Mouse (Mus musculus) cerebellum, adult 2 months (tissue): ENCODE measurements around the gene 3110001I22Rik.

Experiments
- CTCF ChIP-seq: fragments of 200-500 bp; IDR thresholded peaks from 2 replicates; pipeline ENCODE4 v1.5.1; 2011; ENCODE audit warnings: low read depth, mild to moderate bottlenecking, control low read depth, low read length, moderate library complexity, borderline replicate concordance; ENCODE audit not compliant: insufficient read depth
- POLR2A ChIP-seq: fragments of 200-500 bp; IDR thresholded peaks from 2 replicates; pipeline ENCODE4 v1.6.1; 2011; ENCODE audit warnings: low read length, control low read depth, borderline replicate concordance; ENCODE audit not compliant: insufficient read depth

- TF ChIP-seq CTCF (no peak), POLR2A (no peak)
Measured at GRCm38 (mm10) chr16:13678601-13679319, 7.0 kb downstream of the 3110001I22Rik start.
